Mouse (Mus musculus) kidney, postnatal 4 days (tissue): ENCODE measurements at regions not wholly inside any gene's neighbourhood (a gene's known extent, or its start where the extent isn't known, plus 50 kb on each side); places are given as distances from the start of the nearest gene placed in this dataset.

Experiments used
- DNase-seq, 2 experiments: peaks; one replicate each; pipeline ENCODE4 v3.0.0; 2021; ENCODE audit warnings: mixed read lengths in 2 of 2

DNA sequence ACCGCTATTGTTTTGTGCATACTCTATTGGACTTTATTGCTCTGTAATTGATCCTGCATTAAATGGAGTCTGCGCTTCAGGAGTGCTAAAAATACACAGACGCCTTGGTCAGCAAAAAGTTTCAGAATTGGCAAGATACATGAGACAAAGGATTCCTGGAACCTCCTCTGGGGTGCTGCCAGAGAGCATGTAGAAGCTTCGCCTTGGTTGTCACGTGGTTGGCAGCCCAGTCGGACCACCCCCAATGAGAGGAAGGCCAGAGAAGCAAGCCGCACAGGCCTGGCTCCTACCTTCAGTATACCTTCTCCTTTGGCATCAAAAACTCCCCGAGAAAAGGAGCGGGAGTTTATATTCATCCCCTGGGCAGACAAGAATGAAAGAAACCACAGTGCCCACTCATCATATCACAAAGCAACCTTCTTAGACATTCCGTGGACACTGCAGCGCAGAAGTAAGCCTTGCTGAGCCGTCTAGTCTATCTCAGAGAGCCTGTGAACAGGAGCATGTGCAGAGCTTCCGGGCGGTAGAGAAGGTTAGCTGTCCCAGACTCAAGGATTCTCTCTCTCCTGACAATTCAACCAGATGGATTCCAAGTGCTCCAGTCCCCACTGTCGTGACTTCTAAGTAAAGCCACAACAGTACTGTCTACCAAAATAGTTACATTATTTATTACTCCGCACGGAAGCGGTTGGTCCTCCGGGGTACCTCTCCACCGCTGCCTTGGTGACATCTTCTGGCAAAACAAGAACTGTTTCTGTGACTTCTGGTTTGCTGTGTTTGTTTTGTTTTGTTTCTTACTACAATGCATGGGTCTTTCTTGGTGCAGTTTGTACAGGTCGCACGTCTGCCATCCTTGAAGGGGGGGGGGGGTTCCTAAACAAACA lies 85.6 kb upstream of the Myo10 start:
- DNase-seq = peak in 1 of 2 experiments; percentile 16

DNA sequence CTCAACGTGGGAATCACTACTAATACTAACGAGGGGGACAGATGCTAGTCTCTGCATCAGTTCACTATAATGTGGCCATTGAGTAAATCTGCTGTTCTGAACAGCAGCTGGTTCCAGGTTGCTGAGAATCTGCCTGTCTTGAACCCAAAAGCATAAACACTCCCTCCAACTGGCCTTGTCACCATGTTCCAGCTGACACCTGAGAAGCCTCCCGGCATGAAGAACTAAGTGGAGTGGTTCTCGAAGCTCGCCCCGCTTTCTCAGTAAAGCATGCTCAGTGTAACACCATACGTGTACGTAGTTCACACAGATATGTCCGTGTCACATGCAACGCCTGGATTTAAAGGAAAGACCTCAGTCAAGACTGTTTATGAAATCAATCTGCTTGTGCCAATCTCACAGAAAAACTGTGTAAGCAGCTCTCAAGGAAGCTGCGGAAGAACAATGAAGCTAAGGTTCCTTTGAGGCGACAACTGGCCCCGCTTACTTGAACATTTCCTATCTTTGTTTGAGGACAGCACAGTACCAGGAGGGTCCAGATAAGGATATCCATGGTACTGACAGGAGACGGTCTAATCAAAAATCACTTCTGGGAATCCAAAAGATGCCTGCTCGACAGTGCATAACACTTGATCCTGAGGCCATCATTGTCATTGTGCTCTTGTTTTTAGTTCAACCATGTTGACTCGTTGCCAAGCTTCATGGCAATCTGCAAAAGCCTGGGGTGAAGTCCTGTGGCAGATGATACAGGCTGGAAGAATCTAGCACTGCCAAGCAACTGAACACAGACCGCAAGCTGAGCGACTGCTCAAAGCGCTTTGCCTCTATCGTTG lies 82.8 kb upstream of the Myo10 start:
- DNase-seq = no peak

DNA sequence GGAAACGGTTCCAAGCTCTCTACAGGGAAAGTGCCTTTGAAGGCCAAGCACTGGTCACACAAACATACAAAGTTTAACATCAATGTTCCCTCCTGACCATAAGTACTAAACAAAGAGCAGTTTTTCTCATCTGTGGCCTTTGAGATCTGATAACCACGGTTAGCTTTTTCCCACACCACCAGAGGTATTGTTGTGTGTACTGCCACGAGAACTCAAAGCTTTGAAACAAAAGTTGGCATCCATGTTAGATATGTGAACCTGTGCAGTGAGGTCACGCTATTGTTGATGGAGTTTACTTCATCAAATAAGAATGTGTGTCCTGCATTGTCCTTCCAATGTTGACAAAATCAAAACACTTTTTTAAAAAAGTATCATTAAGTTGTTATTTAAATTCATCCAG lies 79.9 kb upstream of the Myo10 start:
- no peak for DNase-seq

DNA sequence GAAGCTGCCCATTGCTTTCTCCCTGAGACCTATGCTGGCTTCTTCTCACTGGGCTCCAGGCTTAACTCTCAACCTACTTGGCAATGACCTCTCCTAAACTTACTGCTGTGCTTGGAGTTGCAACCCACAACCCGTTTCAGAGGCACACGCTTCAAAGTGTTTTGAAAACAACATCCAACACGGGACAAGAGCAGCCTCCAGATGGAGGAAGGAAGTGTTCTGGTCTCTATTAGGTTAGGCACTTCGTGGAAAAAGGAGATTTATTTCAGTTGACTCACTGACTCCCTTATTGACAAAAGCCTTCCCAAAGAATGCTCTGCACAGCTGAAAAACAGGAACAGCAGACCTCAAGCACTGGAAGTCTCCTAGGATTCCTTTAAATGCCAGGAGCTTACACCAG lies 76.1 kb upstream of the Myo10 start:
- no peak for DNase-seq

DNA sequence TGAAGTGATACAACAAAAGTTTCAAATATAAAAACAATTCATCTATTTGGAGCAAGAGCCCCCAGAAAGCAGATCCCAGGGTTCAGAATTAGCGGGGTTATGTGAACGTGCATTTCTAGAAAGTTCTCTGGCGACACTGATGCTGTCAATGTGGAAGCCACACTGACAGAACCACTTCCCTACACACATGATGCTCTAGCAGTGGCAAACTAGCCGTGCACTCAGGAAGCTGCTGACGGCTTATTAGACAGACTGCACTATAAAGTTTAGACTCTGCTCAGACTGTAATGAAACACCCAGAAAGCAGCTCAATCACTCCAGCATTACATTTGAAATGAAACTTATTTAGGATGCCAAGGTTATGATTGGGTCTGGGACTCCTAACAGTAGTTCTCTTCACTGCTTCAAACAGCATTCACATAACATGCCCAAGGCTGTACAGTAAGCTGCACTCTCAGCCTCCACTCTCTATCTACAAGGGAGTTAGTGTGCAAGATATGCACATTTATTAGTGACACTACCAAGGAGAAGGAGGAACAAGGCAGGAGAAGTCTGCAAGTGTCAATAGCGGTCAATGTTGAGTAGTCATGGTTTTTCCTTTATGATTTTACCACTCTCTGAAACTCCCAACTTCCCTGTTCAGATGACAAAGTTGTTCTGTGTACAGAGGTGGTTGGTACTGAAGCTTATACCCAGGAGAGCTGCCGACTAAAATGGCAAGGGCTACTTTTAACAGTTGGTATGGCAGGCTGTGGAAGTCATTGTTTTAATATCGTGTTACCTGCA lies 71.9 kb upstream of the Myo10 start:
- no peak for DNase-seq

DNA sequence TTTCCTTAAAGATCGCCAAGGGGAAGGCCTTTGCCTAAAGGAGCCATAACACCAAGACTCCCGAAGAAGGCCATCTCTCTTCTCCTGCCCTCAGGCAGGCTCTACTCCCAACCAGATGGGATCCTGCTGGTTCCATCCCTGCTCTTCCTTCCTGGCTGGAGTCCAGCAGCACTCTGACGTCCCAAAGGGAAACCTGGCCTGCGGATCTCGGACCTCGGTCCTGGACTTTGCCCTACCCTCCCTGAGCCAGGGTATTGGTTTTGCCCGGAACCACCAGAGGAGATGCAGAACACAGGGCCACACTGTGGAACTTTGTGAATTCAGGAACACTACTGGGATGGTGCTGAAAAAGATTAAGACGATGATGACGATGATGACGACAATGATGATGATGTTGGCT lies 67.4 kb upstream of the Myo10 start:
- peak in 1 of 2 experiments; percentile 10 for DNase-seq

DNA sequence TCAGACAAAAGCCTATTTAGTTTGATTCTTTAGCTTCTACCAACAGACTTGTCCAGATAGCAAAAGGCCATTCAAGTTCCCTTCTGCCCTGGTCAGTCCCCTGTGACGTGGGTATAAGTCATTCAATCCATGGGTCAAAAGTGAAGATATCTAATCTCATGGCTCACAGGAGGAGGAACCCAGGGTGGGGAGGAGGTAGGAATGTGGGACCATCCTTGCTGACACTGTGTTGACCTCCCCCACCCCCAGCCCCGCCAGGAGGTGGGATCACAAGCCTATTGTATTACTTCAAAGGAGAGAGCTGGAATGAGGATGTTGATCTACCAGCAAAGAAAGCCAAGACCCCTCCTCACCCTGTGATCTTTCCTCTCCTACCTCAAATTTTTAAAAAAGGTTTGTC lies 66.5 kb upstream of the Myo10 start:
- DNase-seq = no peak

DNA sequence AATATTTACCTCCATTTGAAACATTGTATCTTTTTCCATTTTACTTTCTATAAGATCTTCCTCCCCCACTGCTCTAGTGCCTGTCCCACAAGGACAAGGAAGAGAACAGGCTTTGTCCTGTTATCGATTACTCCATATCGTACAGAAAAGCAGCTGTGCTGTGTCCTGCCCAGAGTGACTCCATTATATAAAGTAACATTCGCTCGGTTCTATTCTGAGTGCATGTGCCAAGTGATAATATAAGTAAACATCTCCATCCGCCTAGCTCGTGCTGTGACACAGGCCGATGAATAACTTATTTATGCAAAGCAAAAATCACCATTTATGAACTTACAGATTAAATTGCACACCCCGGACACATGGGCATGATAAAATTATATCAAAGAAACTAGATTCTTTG lies 64.8 kb upstream of the Myo10 start:
- DNase-seq = no peak

DNA sequence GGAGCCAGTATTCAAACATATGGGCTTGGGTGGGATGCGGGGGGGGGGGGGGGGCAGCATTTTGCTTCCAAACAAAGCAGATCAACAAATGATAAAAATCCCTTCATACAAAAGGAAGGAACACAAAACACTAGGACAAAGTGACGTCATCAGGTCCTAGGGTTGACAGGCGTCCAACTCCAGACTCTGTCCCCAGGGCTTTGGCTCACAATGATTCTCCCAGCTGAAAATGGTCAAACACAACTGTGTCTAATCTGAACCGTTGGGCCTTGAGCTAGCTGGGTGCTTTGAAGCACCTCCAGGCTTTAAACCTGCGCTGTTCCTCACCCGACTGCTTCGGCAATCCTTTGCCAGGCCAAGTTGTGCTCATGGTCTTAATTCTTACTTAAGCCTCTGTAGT lies 64.1 kb upstream of the Myo10 start:
- no peak for DNase-seq

DNA sequence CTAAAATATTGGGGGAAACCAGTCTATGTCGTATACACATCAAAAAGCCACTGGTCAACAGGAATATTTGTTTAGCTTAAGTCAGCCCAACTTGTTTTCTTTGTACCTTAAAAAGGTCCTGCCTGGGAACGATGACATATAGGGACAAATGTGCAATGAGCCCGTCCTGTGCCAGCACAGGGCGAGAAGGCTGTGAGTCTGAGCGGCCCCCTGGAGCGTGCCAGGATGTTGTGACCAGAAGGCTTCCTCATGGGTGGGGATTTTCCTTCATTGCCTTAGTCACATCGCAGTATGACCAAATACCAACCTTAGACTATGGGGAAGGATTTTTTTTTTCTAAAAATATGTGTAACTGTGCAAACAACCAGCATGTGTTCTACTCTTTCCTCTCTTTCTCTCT lies 58.7 kb upstream of the Myo10 start:
- peak in 1 of 2 experiments; percentile 19 for DNase-seq

DNA sequence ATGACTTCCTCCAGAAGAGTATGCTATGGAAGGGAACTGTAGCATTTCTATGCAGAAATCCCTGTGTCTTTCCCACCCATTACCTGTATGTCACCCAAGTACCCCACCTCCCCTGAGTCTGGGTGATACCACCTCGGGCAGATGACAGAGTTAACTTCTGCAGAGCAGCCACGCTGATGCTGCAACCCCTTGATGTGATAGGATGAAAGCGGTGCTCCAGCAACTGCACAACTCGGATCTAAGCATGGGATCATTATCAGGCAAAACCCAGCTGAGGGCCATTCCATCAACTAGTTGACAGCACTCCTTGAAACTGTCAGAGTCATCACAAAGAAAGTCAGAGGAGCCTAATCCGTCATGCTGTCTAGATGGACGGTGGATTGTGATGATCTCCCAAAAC lies 49.8 kb upstream of the Myo10 start:
- no peak for DNase-seq
